Mouse (Mus musculus): ENCODE measurements at regions not wholly inside any gene's neighbourhood (a gene's known extent, or its start where the extent isn't known, plus 50 kb on each side); places are given as distances from the start of the nearest gene placed in this dataset.

GRCm38 (mm10) chr13:31240546-31240945 is 266.5 kb downstream of the Gm5447 start:
- no peak for DNase-seq (ENCODE audit: low read depth, low spot score)

GRCm38 (mm10) chr13:31248996-31249395 is 275.0 kb downstream of the Gm5447 start:
- DNase-seq (ENCODE audit: low read depth, low spot score): no peak

GRCm38 (mm10) chr13:31249525-31249924 is 275.5 kb downstream of the Gm5447 start:
- DNase-seq (ENCODE audit: low read depth, low spot score): peak; percentile 78

- DNase-seq (ENCODE audit: low read depth, low spot score): no peak
These were observed 280.0 kb downstream of the Gm5447 start for GRCm38 (mm10) chr13:31254016-31254415.

- no peak for DNase-seq (ENCODE audit: low read depth, low spot score)
These were observed 280.7 kb downstream of the Gm5447 start for GRCm38 (mm10) chr13:31254744-31255143.

GRCm38 (mm10) chr13:31255506-31255905 is 281.5 kb downstream of the Gm5447 start:
- DNase-seq (ENCODE audit: low read depth, low spot score): no peak

GRCm38 (mm10) chr13:31267865-31268264 is 288.1 kb upstream of the Foxq1 start:
- no peak for DNase-seq (ENCODE audit: low read depth, low spot score)

- no peak for DNase-seq (ENCODE audit: low read depth, low spot score)
These were observed 279.8 kb upstream of the Foxq1 start for GRCm38 (mm10) chr13:31276005-31276644.

GRCm38 (mm10) chr13:31290630-31291029 is 265.3 kb upstream of the Foxq1 start:
- DNase-seq (ENCODE audit: low read depth, low spot score): no peak

GRCm38 (mm10) chr13:31292584-31293387 is 263.1 kb upstream of the Foxq1 start:
- DNase-seq (ENCODE audit: low read depth, low spot score): no peak

GRCm38 (mm10) chr13:31294011-31294410 is 261.9 kb upstream of the Foxq1 start:
- no peak for DNase-seq (ENCODE audit: low read depth, low spot score)

GRCm38 (mm10) chr13:31303194-31303593 is 252.7 kb upstream of the Foxq1 start:
- DNase-seq (ENCODE audit: low read depth, low spot score): no peak

- DNase-seq (ENCODE audit: low read depth, low spot score): no peak
These were observed 251.6 kb upstream of the Foxq1 start for GRCm38 (mm10) chr13:31304286-31304865.

- no peak for DNase-seq (ENCODE audit: low read depth, low spot score)
These were observed 246.8 kb upstream of the Foxq1 start for GRCm38 (mm10) chr13:31309083-31309621.

- no peak for DNase-seq (ENCODE audit: low read depth, low spot score)
These were observed 243.2 kb upstream of the Foxq1 start for GRCm38 (mm10) chr13:31312772-31313171.

- no peak for DNase-seq (ENCODE audit: low read depth, low spot score)
These were observed 242.1 kb upstream of the Foxq1 start for GRCm38 (mm10) chr13:31313821-31314220.

GRCm38 (mm10) chr13:31317066-31317465 is 238.9 kb upstream of the Foxq1 start:
- no peak for DNase-seq (ENCODE audit: low read depth, low spot score)

- no peak for DNase-seq (ENCODE audit: low read depth, low spot score)
These were observed 237.9 kb upstream of the Foxq1 start for GRCm38 (mm10) chr13:31318008-31318407.

GRCm38 (mm10) chr13:31321411-31321810 is 234.5 kb upstream of the Foxq1 start:
- DNase-seq (ENCODE audit: low read depth, low spot score): no peak

- no peak for DNase-seq (ENCODE audit: low read depth, low spot score)
These were observed 229.6 kb upstream of the Foxq1 start for GRCm38 (mm10) chr13:31326269-31326851.

GRCm38 (mm10) chr13:31327511-31327951 is 228.4 kb upstream of the Foxq1 start:
- DNase-seq (ENCODE audit: low read depth, low spot score): no peak

- DNase-seq (ENCODE audit: low read depth, low spot score): no peak
These were observed 227.2 kb upstream of the Foxq1 start for GRCm38 (mm10) chr13:31328756-31329155.

All from brain, embryonic 18.5 days (tissue).